Mouse (Mus musculus): ENCODE results near the gene Pmel.
"Not testable (repeated sequence)": the region's sequence is repeated elsewhere in the genome, so short reads cannot be mapped to it uniquely, and the experiment has no call there.

The Pmel gene

DNA sequence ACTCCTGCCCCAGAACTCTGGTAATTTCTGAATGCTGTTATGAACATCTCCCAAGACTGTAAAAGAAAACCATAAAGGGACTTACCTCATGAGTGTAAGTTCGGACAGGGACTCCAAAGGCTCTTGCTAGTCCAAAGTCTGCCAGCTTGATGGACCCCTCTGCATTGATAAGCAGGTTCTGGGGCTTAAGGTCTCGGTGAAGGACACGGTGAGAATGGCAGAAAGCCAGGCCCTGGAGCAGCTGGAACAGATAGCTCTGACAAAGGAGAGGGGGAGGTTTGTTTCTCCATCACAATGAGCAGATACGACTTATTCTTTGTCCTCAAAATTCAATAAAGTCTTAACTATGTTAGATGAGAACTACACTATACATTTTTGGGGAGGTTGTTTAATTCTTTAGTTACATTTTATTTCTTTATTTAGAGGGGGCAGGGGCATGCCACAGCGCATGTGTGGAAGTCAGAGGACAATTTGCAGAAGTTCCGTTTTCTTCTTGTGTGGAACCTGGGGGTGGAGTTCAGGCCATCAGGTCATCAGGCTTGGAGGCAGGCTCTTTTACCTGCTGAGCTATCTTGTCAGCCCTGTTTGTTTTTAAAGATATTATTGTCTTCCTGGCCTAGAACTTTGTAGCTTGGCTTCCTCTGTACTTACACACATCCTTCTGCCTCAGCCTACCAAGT lies 1.5 kb upstream of the Pmel start:
- DNase-seq (ENCODE audit: extremely low spot score): no peak

DNA sequence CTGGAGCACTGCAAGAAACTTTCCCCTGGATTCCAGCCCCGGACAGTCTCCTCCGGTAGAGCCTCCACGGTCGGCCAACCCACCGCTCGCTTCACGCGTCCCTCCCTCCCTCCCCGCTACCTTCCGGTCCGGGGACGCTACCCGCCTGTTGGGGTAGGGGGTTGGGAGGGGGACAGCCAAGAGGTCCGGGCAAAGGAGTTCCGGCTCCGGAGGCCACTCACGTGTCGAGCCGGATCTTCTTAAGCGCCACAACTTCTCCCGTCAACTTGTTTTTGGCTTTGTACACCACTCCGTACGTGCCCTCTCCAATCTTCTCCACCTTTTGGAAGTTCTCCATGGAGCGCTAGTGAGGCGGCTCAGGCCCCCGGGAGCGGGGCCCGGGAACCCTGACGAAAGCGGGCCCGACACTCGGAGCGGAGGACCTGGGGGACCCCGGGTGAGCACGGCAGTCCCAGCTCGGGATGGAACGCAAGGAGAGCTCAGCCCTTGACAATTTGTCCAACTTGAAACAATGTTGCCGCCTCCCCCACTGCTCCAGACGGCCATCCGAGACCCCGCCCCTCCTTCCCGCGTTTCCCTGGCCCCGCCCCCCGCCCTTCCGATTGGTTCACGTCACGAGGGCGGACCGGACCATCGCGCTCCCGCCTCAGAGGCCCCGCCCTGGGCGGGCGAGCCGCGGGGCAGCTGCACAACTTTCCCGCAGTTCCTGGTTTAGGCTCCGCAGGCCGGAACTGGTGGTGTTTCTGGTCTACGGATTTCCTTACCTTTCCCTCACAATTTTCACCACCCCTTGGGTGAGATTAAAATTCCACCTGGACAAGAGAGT lies 709 bp downstream of the Pmel start, which contains the start of gene Cdk2:
Gene Cdk2, minus strand, starts transcription at position 541 of the 826 bp plus-strand sequence.
- DNase-seq (ENCODE audit: extremely low spot score): peak; percentile 95

DNA sequence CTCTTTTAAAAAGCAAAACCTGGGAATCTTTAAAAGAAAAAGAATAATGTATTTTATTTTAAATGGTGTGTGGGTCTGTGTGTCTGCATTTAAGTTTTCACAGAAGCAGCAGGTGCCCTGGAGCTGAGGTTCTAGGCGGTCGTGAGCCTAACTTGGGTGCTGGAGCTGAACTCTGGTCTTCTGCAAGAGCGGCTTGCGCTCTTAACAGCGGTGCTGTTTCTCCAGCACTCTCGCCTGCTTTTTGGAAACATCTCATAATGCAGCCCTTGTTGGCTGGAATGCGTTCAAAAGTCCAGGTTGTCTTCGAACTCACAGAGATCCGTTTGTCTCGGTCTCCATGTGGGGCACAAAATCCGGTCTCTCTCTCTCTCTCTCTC lies 1.3 kb downstream of the Pmel start:
- no peak for DNase-seq (ENCODE audit: extremely low spot score)

DNA sequence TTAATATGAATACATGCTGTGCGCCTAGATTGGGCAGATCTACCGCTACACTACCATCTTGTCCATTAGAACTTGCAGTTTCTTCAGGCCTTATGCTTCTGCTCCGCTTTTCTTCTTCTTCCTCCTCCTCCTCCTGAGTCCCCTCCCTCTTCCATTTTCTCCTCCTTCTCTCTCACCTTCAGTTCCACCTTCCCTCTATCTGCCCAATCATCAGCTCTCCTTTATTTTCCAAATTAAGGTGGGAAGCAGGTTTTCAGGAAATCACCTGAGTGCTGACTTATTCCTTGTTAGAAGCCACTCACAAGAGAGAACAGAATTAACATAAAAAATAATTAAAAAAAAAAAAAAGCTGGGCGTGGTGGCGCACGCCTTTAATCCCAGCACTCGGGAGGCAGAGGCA lies 7.3 kb downstream of the Pmel start:
- DNase-seq (ENCODE audit: extremely low spot score): not testable (repeated sequence)

DNA sequence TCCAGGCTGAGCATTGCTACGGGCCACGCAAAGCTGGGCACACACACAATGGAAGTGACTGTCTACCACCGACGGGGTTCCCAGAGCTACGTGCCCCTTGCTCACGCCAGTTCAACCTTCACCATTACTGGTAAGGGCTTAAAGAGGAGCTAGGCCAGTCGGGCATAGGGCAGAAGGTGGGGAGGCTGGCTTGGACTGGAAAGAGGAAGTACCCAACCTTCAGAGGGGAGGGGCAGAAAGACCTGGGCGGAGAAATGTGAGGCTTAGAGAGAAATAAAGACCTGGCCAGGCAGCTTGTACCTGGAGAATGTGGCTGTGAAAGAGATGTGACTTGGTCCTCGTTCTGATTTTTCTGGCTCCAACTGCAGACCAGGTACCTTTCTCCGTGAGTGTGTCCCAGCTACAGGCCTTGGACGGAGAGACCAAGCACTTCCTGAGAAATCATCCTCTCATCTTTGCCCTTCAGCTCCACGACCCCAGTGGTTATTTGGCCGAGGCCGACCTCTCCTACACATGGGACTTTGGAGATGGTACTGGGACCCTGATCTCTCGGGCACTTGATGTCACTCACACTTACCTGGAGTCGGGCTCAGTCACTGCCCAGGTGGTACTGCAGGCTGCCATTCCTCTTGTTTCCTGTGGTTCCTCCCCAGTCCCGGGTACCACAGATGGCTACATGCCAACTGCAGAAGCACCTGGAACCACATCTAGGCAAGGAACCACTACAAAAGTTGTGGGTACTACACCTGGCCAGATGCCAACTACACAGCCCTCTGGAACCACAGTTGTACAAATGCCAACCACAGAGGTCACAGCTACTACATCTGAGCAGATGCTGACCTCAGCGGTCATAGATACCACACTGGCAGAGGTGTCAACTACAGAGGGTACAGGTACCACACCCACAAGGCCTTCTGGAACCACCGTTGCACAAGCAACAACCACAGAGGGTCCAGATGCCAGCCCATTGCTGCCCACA lies 11.9 kb downstream of the Pmel start:
- DNase-seq (ENCODE audit: extremely low spot score): no peak

DNA sequence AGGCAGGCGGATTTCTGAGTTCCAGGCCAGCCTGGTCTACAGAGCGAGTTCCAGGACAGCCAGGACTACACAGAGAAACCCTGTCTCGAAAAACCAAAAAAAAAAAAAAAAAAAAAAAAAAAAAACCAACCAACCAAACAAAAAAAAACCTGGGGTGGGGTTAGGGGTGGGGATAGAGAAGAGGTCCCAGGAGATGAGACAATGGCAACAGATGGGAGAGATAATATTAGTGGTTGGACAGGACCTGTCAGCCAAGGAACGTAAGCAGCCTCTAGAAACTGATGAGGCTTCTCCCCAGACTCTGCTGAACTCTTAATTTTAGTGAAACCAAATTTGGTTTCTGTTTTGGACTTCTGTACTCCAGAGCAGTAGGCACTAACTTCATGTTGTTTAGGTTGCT lies 21.5 kb downstream of the Pmel start:
- DNase-seq (ENCODE audit: extremely low spot score): not testable (repeated sequence)

DNA sequence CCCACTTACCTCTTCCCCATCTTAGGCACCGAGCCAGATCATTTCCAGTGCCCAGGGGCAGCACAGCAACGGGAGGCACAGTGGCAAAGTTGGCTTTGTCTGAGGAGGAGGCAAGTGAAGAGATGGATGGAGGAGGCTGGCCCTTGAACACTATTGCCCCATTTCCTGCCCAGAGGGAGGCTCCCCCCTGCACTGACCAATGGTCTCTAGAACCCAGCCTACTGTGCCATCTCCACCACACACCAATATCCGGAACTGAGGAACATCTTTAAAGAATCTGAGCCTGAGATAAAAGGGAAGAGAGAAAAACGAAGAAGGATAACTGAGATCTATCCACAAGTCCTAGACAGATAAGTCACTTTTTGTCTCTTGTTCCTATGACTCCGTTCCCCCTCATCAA lies 24.1 kb downstream of the Pmel start:
- no peak for DNase-seq (ENCODE audit: extremely low spot score)

DNA sequence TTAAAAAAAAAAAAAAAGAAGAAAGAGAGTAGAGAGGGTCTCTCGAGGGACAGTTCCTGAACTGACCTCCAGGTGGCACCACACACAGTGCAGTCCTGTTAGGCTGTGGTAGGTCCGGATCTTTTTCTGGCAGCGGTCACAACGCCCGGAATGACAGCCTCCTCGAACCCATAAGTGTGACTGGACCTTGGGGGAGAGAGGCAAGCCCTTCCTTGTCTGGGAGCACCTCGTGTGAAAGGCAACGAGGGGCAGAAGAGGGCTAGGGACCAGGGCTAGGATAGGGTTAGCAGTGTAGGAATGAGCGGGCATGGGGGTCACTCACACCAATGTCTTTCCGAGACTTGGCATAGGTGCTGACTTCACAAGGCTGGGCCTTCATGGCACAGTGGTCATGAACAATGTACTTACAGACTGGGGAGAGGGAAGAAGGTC lies 27.0 kb downstream of the Pmel start:
- DNase-seq (ENCODE audit: extremely low spot score): peak; percentile 58

DNA sequence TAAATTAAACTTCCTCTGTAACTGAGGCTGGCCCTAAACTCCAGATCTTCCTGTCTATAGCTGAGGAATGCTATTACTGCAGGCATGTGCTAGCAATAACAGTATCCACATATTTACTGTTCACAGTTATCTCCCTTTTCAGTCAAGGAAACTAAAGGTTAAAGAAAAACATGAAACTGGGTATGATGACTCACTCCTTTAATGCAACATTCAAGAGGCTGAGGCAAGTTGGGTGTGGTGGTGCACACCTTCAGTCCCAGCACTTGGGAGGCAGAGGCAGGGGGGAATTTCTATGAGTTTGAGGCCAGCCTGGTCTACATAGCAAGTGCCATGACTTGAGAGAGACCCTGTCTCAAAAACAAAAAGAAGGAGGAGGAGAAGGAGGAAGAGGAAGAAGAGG lies 28.0 kb downstream of the Pmel start:
- no peak for DNase-seq (ENCODE audit: extremely low spot score)

DNA sequence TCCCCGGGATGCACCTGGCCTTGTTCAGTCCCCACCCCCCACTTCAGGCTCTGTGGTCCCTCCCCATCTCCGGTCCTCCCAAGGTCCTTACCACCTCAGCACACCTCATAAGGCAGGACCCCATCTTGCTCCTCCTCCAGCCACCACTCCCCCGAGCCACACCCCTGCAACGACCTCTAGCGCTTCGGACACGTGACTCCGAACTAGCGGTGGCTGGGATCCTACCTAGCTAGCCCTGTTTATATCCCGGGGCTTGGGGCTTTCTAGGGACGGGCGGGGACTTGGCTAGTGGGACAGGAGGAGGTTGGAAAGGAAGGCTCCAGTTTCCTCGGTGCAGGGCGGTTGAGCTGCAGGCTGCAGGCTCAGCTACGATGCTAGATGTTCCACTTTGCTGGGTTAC lies 33.4 kb downstream of the Pmel start:
- DNase-seq (ENCODE audit: extremely low spot score): peak; percentile 31

DNA sequence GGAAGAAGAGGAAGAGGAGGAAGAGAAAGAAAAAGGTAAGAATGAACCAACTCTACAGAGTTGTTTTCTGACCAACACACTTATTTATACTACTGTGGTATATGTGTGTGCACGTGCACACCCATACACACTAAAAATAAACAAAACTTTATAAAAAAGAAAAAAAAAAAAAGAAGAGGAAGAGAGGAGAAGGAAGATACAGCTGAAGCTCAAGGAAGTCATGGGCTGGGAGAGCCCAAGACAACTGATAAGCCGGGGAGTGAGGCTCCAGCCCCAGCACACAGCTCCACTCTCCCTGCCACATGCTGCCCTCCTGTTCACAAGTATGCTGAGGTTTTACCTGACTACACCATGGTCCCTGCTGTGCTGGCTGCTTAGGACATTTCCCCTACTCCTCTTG lies 36.3 kb downstream of the Pmel start:
- no peak for DNase-seq (ENCODE audit: extremely low spot score)

DNA sequence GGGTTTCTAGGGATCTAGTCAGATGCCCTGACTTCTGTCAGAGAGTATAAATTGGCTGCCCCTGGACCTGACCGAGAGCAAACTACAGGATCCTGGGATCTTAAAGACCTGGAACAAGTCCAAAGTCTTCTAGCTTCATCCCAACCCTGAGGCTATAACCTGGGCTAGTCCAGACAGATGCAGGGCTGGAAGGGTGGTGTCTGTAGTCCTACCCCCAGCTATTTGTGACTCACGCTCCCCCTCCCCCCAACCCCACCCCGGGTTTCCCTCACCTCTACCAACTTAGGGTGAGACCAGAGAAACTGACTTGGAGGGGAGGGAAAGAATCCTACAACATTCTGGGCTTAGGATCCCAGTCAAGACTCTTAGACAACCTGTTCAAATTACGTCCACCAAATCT lies 38.6 kb downstream of the Pmel start:
- DNase-seq (ENCODE audit: extremely low spot score): no peak

DNA sequence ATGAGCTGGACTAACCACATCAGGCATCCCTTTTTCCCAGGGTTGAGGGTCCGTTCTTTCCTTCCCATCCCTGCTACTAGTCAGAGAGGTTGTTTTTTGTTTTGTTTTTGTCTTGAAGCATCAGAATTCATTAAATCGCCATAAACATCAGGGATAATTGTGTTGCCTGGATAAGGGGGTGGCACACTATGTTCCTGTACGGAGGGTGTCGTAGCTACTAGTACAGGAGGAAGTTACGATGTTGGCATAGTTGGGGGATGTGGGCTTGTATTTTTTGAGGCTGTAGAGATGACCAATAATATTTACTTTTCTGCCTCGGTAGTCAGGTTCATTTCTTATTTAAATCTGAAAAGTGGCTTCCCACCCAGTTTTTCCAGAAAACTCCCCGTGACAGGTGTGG lies 39.2 kb downstream of the Pmel start:
- DNase-seq (ENCODE audit: extremely low spot score): peak; percentile 7

DNA sequence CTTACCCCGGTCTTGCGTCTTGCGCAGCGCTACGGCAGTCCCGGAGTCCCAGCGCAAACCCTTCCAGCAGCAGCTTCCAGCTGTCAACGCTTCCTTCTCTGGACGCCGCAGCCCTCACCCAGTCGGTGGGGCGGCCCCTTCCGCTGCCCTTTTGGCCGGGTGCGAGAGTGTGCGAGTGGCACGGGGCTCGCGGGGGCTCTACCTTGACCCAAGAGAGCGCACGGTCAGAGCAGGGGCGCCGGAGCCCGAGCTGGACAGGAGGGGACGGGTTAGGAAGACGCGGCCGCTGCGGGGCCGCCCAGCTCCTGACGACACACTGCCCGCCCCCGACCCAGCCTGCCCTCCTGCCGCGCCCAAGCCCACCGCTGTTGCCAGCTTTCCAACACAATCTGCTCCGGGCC lies 39.8 kb downstream of the Pmel start:
- DNase-seq (ENCODE audit: extremely low spot score): peak; percentile 71

DNA sequence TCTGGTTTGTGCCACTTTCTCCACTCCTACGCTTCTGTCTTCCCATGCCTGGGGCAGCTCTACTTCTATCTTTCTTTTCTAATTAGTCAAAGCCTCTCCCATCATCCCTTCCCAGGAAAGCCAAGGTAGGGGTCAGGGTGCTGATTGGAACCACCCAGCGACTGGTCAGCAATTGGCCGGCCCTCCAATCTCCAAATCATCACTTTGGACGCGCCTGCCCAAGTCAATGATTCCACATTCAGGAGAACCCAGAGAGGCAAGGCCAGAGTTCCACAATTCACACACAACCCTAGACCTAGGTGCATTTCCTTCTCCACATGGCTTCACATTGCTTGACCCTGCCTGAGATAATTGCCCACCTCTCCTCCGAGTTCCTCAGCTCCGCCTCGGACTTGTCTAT lies 40.2 kb downstream of the Pmel start:
- no peak for DNase-seq (ENCODE audit: extremely low spot score)

DNA sequence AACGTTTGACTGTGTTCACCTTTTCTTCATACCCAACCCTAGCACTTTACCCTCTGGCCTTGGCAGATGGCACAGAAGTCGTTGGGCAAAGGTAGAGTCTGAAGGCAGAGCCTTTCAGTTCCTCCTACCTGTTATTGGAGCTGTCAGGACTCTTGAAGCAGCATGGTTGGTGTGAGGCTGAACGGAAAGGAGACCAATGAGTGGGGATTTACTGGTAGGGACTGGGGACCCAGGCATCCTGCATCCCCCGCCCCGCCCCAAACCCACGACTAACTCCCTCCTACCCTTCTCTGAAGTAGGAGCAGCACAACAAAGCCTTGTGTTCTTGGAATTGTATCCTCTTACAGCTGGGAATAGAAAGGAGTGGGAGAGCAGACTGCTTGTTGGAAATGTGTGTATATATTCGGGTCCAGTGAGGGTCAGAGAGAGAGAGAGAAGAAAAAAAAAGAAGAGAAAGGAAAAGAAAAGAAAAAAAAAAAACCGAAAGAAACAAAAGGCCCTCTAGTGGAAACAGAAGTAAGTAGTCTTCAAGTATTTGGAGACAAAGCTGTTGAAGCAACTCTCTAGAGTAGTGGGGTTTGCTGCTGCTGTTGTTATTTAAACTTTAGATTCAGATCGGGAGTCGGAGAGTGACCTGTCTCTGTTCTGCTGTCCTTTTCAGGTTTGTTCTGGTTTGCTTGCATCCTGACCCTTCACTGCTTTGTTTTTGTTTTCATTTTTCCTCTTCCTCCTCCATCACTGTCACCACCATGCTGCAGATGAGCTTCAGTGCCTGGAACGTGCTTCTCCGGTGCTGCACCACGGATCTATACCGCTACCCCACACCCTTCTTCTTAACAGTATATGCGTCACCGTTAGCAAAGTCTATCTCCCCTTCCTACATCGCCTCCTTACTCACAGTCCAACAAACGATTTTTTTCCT lies 40.9 kb downstream of the Pmel start, which contains the start of gene Dgka:
Gene Dgka, minus strand, starts transcription at position 176 of the 922 bp plus-strand sequence.
- DNase-seq (ENCODE audit: extremely low spot score): peak; percentile 15

DNA sequence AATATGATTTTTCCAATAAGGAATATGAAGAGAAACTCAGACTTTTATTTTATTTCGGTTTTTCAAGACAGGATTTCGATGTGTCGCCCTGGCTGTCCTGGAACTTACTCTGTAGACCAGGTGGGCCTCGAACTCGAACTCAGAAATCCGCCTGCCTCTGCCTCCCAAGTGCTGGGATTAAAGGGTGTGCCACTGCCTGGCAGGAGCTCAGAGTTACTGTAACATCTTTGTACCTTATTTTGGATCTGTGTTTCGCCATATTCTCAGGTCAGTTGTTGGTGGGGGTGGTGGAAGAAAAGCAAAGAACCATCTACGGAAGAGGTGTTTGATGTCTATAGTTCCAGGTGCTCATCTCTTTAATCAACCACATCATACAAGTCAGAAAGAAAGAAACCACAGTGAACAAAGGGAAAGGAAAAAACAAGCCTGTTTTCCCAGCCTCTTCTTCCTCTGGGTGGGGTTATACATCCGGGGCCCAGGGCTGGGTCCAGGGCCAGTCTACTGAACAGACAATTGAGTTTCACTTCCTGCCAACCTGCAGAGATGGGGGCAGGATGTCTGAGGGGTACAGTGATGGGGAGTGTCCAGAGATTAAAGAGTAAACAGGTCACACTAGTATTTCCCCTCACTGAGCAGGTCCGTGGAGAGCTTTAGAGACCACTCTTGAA lies 42.1 kb downstream of the Pmel start:
- no peak for DNase-seq (ENCODE audit: extremely low spot score)

DNA sequence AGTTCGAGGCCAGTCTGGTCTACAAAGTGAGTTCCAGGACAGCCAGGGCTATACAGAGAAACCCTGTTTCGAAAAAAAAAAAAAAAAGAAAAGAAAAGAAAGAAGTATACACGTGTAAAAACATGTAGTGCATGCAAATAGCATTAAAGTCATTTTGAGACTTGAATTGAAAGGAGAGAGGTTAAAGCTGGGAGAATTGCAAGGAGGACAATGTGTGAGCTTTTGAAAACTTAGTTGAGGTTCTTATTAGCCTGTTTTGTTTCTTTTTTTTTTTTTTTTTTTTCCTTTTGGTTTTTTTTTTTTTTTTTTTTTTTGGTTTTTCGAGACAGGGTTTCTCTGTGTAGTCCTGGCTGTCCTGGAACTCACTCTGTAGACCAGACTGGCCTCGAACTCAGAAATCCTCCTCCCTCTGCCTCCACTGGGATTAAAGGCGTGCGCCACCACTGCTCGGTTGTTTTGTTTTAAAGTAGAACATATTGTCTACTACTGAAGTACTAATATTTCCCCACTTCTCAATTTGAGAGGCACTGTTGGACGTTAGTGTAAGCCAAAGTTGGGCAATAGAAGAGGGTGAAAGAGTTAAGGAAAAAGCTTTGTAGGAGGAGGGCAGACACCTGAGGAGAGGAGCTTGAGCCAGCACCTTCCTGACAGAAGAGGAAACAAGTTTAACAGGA lies 43.1 kb downstream of the Pmel start:
- DNase-seq (ENCODE audit: extremely low spot score): no peak

DNA sequence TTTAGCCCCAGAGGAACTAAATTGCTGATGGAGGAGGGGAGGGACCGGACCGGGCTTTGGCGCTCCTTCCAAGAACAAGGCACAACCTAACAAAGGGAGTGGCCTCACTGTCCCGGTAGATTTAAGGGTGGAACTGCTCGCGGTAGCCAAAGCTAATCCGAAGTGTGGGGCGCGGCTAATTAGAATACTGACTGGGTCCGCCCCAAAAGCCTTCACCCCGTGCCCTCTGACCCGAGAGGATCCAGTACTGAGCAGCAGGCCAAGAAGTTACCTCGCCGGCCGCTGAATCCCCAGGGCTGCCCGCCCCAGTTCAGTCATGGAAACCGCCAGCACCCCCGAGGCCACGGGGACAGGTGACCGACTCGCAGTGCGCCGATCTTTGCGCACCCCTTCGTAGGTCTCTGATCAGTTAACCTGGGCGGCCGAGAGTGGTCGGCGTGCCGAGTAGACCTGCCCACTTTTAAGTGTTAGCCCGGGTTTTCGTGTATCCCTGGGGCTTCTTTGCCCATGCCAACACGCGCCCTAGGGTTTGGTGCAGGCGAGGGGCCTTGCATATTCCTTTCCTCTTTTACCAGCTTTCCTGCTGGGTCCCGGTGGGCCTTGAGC lies 43.8 kb downstream of the Pmel start, which contains the start of gene Pym1:
Gene Pym1, plus strand, starts transcription at position 244 of the 606 bp plus-strand sequence.
- DNase-seq (ENCODE audit: extremely low spot score): peak; percentile 81
